Mouse (Mus musculus) myocyte (in vitro differentiated cells): ENCODE measurements around the gene Crct1. TPM values are rescaled to one million over a fixed set of nuclear protein-coding genes. Genes with fewer than 3 reads are reported as not detected.

ENCODE experiments used
- H3K27me3 ChIP-seq: one replicate; pipeline ENCODE4 v1.6.1; 2011; ENCODE audit not compliant: control insufficient read depth, insufficient read depth, insufficient read length
- H3K36me3 ChIP-seq: one replicate; pipeline ENCODE4 v1.6.1; 2011; ENCODE audit not compliant: control insufficient read depth, insufficient read depth
- H3K4me2 ChIP-seq: one replicate; pipeline ENCODE4 v1.6.1; 2011; ENCODE audit warnings: low read depth, control low read depth
- H3K4me3 ChIP-seq: one replicate; pipeline ENCODE4 v1.5.1; 2011; ENCODE audit warnings: mild to moderate bottlenecking, control low read depth, moderate library complexity
- H3K79me2 ChIP-seq: one replicate; pipeline ENCODE4 v1.6.1; 2011; ENCODE audit not compliant: control insufficient read depth, insufficient read depth
- H3ac ChIP-seq: one replicate; pipeline ENCODE4 v1.6.1; 2011; ENCODE audit not compliant: control insufficient read depth, insufficient read length
- CEBPB ChIP-seq: IDR thresholded peaks from 2 replicates; pipeline ENCODE4 v1.6.1; 2011; ENCODE audit warnings: mild to moderate bottlenecking, moderate library complexity; ENCODE audit not compliant: poor library complexity, insufficient read depth, severe bottlenecking
- E2F4 ChIP-seq: IDR thresholded peaks from one replicate; pipeline ENCODE4 v1.6.1; 2011; ENCODE audit warnings: mild to moderate bottlenecking, control low read depth, moderate library complexity; ENCODE audit not compliant: insufficient read depth
- MAX ChIP-seq: IDR thresholded peaks from one replicate; pipeline ENCODE4 v1.6.1; 2011; ENCODE audit warnings: low read depth, mild to moderate bottlenecking, control low read depth
- MYOD1 ChIP-seq, 3 experiments: IDR thresholded peaks; one replicate each; pipeline ENCODE4 v1.6.1; 2011; ENCODE audit warnings: control low read depth in 2 of 3, low read depth in 2 of 3, mild to moderate bottlenecking in 2 of 3, moderate library complexity in 1 of 3; ENCODE audit not compliant: insufficient read length in 2 of 3, control insufficient read depth in 1 of 3
- MYOG ChIP-seq, 3 experiments: IDR thresholded peaks; one replicate each; pipeline ENCODE4 v1.6.1; 2011; ENCODE audit warnings: control low read depth in 2 of 3, low read depth in 2 of 3, mild to moderate bottlenecking in 2 of 3; ENCODE audit not compliant: insufficient read length in 2 of 3, control insufficient read depth in 1 of 3, insufficient read depth in 1 of 3
- POLR2A ChIP-seq: IDR thresholded peaks from one replicate; pipeline ENCODE4 v1.6.1; 2011; ENCODE audit warnings: low read depth, mild to moderate bottlenecking, control low read depth, moderate library complexity; ENCODE audit not compliant: insufficient read length
- POLR2AphosphoS2 ChIP-seq: IDR thresholded peaks from one replicate; pipeline ENCODE4 v1.6.1; 2011; ENCODE audit warnings: low read depth, control low read depth; ENCODE audit not compliant: insufficient read length
- REST ChIP-seq: IDR thresholded peaks from one replicate; pipeline ENCODE4 v1.6.1; 2011; ENCODE audit warnings: mild to moderate bottlenecking, control low read depth, moderate library complexity; ENCODE audit not compliant: insufficient read depth, insufficient read length
- SRF ChIP-seq: IDR thresholded peaks from one replicate; pipeline ENCODE4 v1.6.1; 2011; ENCODE audit warnings: low read depth; ENCODE audit not compliant: control insufficient read depth, insufficient read length
- TCF12 ChIP-seq: IDR thresholded peaks from one replicate; pipeline ENCODE4 v1.6.1; 2011; ENCODE audit warnings: mild to moderate bottlenecking, control low read depth; ENCODE audit not compliant: poor library complexity, insufficient read depth, severe bottlenecking
- TCF3 ChIP-seq: IDR thresholded peaks from one replicate; pipeline ENCODE4 v1.6.1; 2011; ENCODE audit warnings: low read depth, control low read depth; ENCODE audit not compliant: insufficient read length
- USF1 ChIP-seq: IDR thresholded peaks from one replicate; pipeline ENCODE4 v1.6.1; 2011; ENCODE audit warnings: low read depth, mild to moderate bottlenecking, control low read depth, moderate library complexity
- polyA plus RNA-seq: library from polyadenylated mRNA; unstranded; fragments of >200 nt; fragmentation: generic; extraction: Trizol; gene quantifications from one replicate; pipeline ENCODE4 v1.2.1, GENCODE M21; 2012; ENCODE audit warnings: missing spikeins

Gene Crct1
- polyA plus RNA-seq, 1 experiment, result 0.11 TPM

GRCm38 (mm10) chr3:92966761-92967160 lies 48.7 kb downstream of the Crct1 start, which contains the start of gene Lce3e:
Lce3e (plus strand) TSS chr3:92967061.
- no peak for TF ChIP-seq POLR2A
- no peak for TF ChIP-seq USF1
- TF ChIP-seq E2F4, result no peak
- TF ChIP-seq MYOG (IDR thresholded peaks at IDR 0.05; ENCODE audit: control insufficient read depth in 1 of 3, insufficient read depth in 1 of 3, insufficient read length in 2 of 3, low read depth in 2 of 3), result no peak
- no peak for TF ChIP-seq MYOD1 (IDR thresholded peaks at IDR 0.05; ENCODE audit: control insufficient read depth in 1 of 3, insufficient read length in 2 of 3, low read depth in 2 of 3)
- no peak for TF ChIP-seq SRF
- TF ChIP-seq POLR2AphosphoS2, result no peak
- no peak for TF ChIP-seq MAX
- TF ChIP-seq CEBPB, result no peak
- TF ChIP-seq TCF3, result no peak
- TF ChIP-seq REST, result no peak
- TF ChIP-seq TCF12, result no peak
- H3K4me3 ChIP-seq, result no peak within 1 kb of the TSS

More at GRCm38 (mm10) chr3:92966761-92967160, 48.7 kb downstream of the Crct1 start, which contains the start of gene Lce3e:
- Histone ChIP-seq H3K4me2 (no peak within 1 kb of the TSS), H3ac (no peak within 1 kb of the TSS), H3K27me3 (no peaks in the 10 kb centered on the region), H3K36me3 (no peaks in the 10 kb centered on the region), H3K79me2 (no peaks in the 10 kb centered on the region)

Other genes starting within 250 kb of the Crct1 start
- gene Lce1i, start 236.8 kb downstream of the Crct1 start, polyA plus RNA-seq, result not detected
- not detected for gene Lce1j, start 225.2 kb downstream of the Crct1 start, polyA plus RNA-seq
- not detected for gene Lce1k, start 207.8 kb downstream of the Crct1 start, polyA plus RNA-seq
- not detected for gene Kprp, start 188.4 kb downstream of the Crct1 start, polyA plus RNA-seq
- not detected for gene Lce1l, start 164.4 kb downstream of the Crct1 start, polyA plus RNA-seq
- not detected for gene 2310050C09Rik, start 145.5 kb downstream of the Crct1 start, polyA plus RNA-seq
- not detected for gene Lce3a, start 89.5 kb downstream of the Crct1 start, polyA plus RNA-seq
- not detected for gene Lce3b, start 82.7 kb downstream of the Crct1 start, polyA plus RNA-seq
- gene Lce3c, start 71.2 kb downstream of the Crct1 start, polyA plus RNA-seq, result not detected
- not detected for gene Lce3d, start 58.3 kb downstream of the Crct1 start, polyA plus RNA-seq
- gene Lce3e, start 48.6 kb downstream of the Crct1 start, polyA plus RNA-seq, result not detected
- gene Lce3f, start 23.5 kb downstream of the Crct1 start, polyA plus RNA-seq, result not detected
- gene Lce1m, start 3.4 kb upstream of the Crct1 start, polyA plus RNA-seq, result not detected
- gene Gm4858, start 53.1 kb upstream of the Crct1 start, polyA plus RNA-seq, result not detected
- not detected for gene Crnn, start 129.1 kb upstream of the Crct1 start, polyA plus RNA-seq
- gene Flg2, start 181.6 kb upstream of the Crct1 start, polyA plus RNA-seq, result not detected